Comparison of ENCODE assay signal across 11 mouse cellular contexts in genomic region chr7:49764011-49764716, GRCm38 (mm10). TPM values are rescaled to one million over a fixed set of nuclear protein-coding genes. Genes with fewer than 3 reads are reported as not detected.
DNase-seq lines count a peak whose midpoint lies in the region; ATAC-seq lines count a peak whose summit lies in the region.
"Had no signal": no experiment of that assay in that cellular context is flagged by ENCODE, and none has a peak within 500 bp of the region (broad histone marks: within the 10 kb centered on the region; RNA-seq: fewer than 3 reads in every experiment).

No protein-coding gene starts in this region.

- no peaks in the 10 kb centered on the region for H3K27me3 ChIP-seq in liver, embryonic 13.5 days
- peaks cover 77% of the 10 kb centered on the region for H3K27me3 ChIP-seq in forebrain, embryonic 12.5 days

- H3K4me2 ChIP-seq in liver, embryonic 13.5 days = peak overlapping the region; percentile 56
- H3K4me2 ChIP-seq in forebrain, embryonic 12.5 days = no peak overlapping the region

- intact Hi-C loops in left cerebral cortex, postnatal 10 days (cut with DNase I) = no loop called here
- intact Hi-C loops in gastrocnemius, postnatal 14 days (cut with DNase I; ENCODE audit: low total_unique reads) = no loop called here

- H3K4me3 ChIP-seq in liver, embryonic 13.5 days (replicated peaks) = peak overlapping the region; percentile 36
- H3K4me3 ChIP-seq in forebrain, embryonic 12.5 days (replicated peaks) = no peak overlapping the region
- H3K4me3 ChIP-seq: hindbrain, embryonic 10.5 days had no signal

- no peaks in the 10 kb centered on the region for H3K9me3 ChIP-seq in liver, embryonic 13.5 days (replicated peaks)
- H3K9me3 ChIP-seq in forebrain, embryonic 12.5 days = no peaks in the 10 kb centered on the region

- H3K36me3 ChIP-seq in liver, embryonic 13.5 days = peaks cover 56% of the 10 kb centered on the region
- no peaks in the 10 kb centered on the region for H3K36me3 ChIP-seq in forebrain, embryonic 12.5 days (replicated peaks)
- H3K36me3 ChIP-seq: hindbrain, embryonic 10.5 days had no signal

- peak; percentile 79 for ATAC-seq in common myeloid progenitor, adult 5-6 weeks (replicated peaks; ENCODE audit: low read depth, poor library complexity, severe bottlenecking)
- peak; percentile 77 for ATAC-seq in liver, embryonic 13.5 days (ENCODE audit: low read depth)
- ATAC-seq in forebrain, embryonic 12.5 days (ENCODE audit: low FRiP score) = no peak

- H3K27ac ChIP-seq in liver, embryonic 13.5 days = peak overlapping the region; percentile 97
- no peak overlapping the region for H3K27ac ChIP-seq in forebrain, embryonic 12.5 days
- H3K27ac ChIP-seq: hindbrain, embryonic 10.5 days had no signal

- DNase-seq in spleen, adult 12 weeks (ENCODE audit: low spot score) = peak; percentile 53
- no peak for DNase-seq in spleen, adult 18-20 months
- DNase-seq in liver, embryonic 13.5 days = peak; percentile 72
- DNase-seq in left cerebral cortex, postnatal 10 days (ENCODE audit: extremely low spot score in 1 of 2, low spot score in 2 of 2) = no peak
- no peak for DNase-seq in thymus, postnatal 14 days
- DNase-seq in gastrocnemius, postnatal 14 days = no peak
- DNase-seq: cerebellum, postnatal 10 days; lung, postnatal 36 days had no signal

- peaks cover 66% of the 10 kb centered on the region for H3K4me1 ChIP-seq in liver, embryonic 13.5 days (replicated peaks)
- H3K4me1 ChIP-seq in forebrain, embryonic 12.5 days = peaks cover 6% of the 10 kb centered on the region

- H3K9ac ChIP-seq in liver, embryonic 13.5 days = peak overlapping the region; percentile 68
- H3K9ac ChIP-seq in forebrain, embryonic 12.5 days = no peak overlapping the region

- WGBS in liver, embryonic 13.5 days (ENCODE audit: insufficient replicate concordance) = 29% methylated on average over 10 of the region's 10 CpGs
- WGBS in forebrain, embryonic 12.5 days = 72% methylated on average over 10 of the region's 10 CpGs

RNA-seq across cellular contexts. Expression of gene Htatip2, which starts 5.2 kb away (rescaled TPM):
- 11.4 and 14.7 TPM in 2 replicates for total RNA-seq in common myeloid progenitor, adult 5-6 weeks (2017)
- 39.0 and 40.6 TPM in 2 replicates for polyA plus RNA-seq in liver, embryonic 13.5 days (2015; fragmentation: Nextera tagmentation; extraction: Ambion mirVana)
- 1 to 10 TPM; 7.0 to 8.1 TPM for total RNA-seq in left cerebral cortex, postnatal 10 days (2021)
- polyA plus RNA-seq in forebrain, embryonic 12.5 days (2016; fragmentation: Nextera tagmentation; extraction: Ambion mirVana) = 2.9 and 3.6 TPM in 2 replicates
- 1 to 10 TPM; 1.5 to 1.9 TPM for total RNA-seq in gastrocnemius, postnatal 14 days (2021)

RNA-seq across cellular contexts. Expression of gene Prmt3, which starts 14.0 kb away (rescaled TPM):
- total RNA-seq in common myeloid progenitor, adult 5-6 weeks (2017) = 66.2 and 81.4 TPM in 2 replicates
- 32.3 and 36.4 TPM in 2 replicates for polyA plus RNA-seq in liver, embryonic 13.5 days (2015; fragmentation: Nextera tagmentation; extraction: Ambion mirVana)
- total RNA-seq in left cerebral cortex, postnatal 10 days (2021) = 10 to 100 TPM; 33.4 to 38.5 TPM
- 55.1 and 60.1 TPM in 2 replicates for polyA plus RNA-seq in forebrain, embryonic 12.5 days (2016; fragmentation: Nextera tagmentation; extraction: Ambion mirVana)
- total RNA-seq in gastrocnemius, postnatal 14 days (2021) = 10 to 100 TPM in 1 of 2 experiments, 1 to 10 TPM in 1; 8.8 to 10.7 TPM

Comparison
In these comparisons a context has a peak if more than half of its experiments do, and no peak if none do; other contexts are left out.
1. DNase-seq: peak in spleen, adult 12 weeks (single experiment) and liver, embryonic 13.5 days (single experiment); none in spleen, adult 18-20 months (0 of 2), left cerebral cortex, postnatal 10 days (0 of 2), thymus, postnatal 14 days (single experiment) and gastrocnemius, postnatal 14 days (single experiment).